Mouse (Mus musculus): ENCODE results near the gene Acsm3.

Gene Acsm3

DNA sequence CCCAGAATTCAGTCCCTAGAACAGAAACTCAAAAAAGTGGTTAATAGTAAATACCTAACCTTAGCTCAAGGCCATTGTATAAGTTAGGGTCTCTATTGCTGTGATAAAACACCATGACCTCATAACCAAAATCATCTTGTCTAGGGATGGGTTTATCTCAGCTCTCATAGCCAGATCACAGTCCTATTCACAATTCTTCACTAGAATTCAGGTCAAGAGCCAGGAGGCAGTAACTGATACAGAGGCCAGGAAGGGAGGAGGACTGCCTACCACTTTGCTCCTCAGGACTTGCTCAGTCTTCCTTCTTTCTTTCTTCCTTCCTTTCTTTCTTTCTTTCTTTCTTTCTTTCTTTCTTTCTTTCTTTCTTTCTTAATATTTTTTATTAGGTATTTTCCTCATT lies 34.6 kb downstream of the Acsm3 start:
- DNase-seq (ENCODE audit: low spot score in 2 of 2) = no peak

DNA sequence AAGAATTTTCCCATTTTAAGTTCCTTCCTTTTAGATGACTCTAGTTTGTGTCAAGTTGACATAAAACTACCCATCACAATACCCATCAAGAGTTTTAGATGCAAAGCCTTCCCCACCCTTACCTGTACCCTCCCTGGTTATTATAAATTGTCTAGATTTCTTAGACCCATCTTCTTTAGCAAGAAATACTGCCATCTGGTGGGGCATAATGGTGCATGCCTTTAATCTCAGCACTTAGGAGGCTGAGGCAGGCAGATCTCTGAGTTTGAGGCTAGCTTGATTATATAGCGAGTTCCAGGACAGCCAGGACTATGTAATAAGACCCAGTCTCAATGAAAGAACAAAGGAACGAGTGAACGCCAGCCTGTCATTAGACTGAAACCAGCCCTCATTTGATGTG lies 39.8 kb downstream of the Acsm3 start:
- no peak for DNase-seq (ENCODE audit: low spot score in 2 of 2)

DNA sequence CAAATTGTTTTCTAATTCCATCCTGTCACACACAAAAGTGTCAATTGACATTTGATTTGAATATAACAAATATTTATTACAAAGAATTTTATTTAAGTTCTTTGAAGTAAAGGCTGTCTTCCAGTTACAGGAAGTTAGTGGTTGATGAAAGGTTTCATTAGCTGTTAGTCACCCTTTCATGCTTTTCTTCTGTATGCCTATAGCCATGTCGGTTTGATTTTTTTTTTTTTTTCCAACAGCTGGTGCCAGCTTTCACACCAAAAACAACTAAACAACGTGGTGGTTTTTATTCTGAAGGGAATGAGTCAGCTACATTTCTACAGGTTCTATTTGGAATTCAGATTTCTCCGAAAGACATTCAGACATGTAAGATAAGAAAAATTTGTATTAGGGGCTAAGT lies 40.3 kb downstream of the Acsm3 start:
- DNase-seq (ENCODE audit: low spot score in 2 of 2) = no peak

DNA sequence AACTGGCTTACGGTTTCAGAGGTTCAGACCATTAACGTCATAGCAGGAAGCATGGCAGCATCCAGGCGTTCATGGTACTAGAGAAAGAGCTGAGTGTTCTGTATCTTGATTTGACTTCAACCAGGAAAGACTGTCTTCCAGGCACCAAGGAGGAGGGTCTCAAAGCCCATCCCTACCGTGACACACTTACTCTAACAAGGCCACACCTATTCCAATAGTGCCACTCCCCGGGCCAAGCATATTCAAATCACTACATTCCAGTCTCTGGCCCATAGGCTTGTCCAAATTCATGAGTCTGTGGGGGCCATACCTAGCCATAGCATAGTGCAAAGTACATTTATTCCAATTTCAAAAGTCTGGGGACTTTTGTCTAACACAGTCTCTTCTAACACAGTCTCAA lies 46.7 kb downstream of the Acsm3 start:
- DNase-seq (ENCODE audit: low spot score in 2 of 2) = no peak

DNA sequence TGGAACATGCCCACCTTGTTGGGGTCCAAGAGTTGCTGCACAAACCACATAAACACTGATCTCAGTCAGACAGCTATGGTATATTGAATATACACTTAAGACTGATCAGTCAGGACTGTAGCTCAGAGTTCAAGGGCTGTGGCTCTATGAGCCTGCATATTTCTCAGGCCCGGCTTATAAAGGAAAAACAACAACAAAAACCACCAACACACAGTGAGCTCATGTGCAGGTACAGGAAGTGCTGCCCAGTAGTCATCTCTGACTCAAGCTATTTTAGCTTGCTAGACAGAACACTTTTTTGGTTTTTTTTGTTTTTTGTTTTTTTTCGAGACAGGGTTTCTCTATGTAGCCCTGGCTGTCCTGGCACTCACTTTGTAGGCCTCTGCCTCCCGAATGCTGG lies 48.0 kb downstream of the Acsm3 start:
- DNase-seq (ENCODE audit: low spot score in 2 of 2) = no peak

DNA sequence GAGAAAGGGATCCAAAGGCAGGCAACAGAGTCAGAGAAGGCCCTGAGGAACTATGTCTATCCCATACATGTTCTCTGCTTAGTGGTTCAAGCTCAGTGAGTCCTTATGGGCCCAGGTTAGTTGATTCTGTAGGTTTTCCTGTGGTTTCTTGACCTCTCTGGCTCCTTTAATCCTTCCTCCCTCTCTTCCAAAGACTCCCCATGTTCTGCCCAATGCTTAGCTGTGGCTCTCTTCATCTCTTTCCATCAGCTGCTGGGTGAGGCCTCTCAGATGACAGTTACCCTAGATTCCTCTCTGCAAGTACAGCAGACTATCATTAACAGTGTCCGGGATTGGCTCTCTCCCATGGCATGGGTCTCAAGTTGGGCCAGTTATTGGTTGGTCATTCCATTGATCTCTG lies 74.6 kb downstream of the Acsm3 start:
- DNase-seq (ENCODE audit: low spot score in 2 of 2) = no peak

DNA sequence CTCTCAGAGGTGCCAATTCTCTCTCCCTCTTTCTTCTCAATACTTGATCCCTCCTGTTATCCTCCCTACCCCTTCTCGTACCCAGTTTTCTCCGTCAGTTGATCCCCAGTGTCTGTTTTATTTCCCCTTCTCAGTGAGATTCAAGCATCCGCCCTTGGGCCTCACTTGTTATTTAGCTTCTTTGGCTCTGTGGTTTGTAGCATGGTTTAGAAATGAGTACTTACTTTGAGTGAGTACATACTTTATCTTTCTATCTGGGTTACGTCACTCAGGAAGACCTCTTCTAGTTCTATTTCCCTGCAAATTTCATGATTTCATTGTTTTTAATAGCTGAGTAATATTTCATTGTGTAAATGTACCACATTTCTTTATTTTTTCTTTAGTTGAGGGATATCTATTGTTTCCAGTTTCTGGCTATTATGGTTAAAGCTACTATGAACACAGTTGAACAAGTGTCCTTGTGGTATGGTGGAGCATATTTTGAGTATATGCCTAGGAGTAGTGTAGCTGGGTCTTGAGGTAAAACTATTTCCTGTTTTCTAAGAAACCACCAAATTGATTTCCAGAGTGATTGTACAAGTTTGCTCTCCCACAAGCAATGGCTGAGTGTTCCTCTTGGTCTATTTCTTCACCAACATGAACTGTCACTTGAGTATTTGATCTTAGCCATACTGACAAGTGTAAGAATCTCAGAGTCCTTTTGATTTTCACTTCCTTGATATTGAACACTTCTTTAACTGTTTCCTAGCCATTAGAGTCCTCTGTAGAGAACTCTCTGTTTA lies 75.5 kb downstream of the Acsm3 start:
- no peak for DNase-seq (ENCODE audit: low spot score in 2 of 2)
